Mouse (Mus musculus) MEL (cell line): ENCODE measurements around the gene Sgk1. TPM values are rescaled to one million over a fixed set of nuclear protein-coding genes. Genes with fewer than 3 reads are reported as not detected.

Experiments
- DNase-seq: peaks from one replicate; pipeline ENCODE4 v3.0.0; 2011; ENCODE audit warnings: low read depth, low spot score
- H3K27ac ChIP-seq: 2 replicates; pipeline ENCODE4 v1.5.1; 2012; ENCODE audit warnings: low read depth, mild to moderate bottlenecking, control low read depth, low read length, moderate library complexity; ENCODE audit not compliant: control insufficient read depth
- H3K27me3 ChIP-seq, 2 experiments: fragments of 150-350 bp in 1 of 2; sonication (generic) in 1 of 2; 2 replicates each; pipeline ENCODE4 v1.6.1; 2012; ENCODE audit warnings: low read length in 2 of 2, mild to moderate bottlenecking in 2 of 2, improper control_type of control experiment in 1 of 2, moderate library complexity in 1 of 2; ENCODE audit not compliant: insufficient read depth in 2 of 2, control insufficient read depth in 1 of 2
- H3K36me3 ChIP-seq, 2 experiments: 2 replicates each; pipeline ENCODE4 v1.6.1; 2012 to 2014; ENCODE audit warnings: low read length in 2 of 2, improper control_type of control experiment in 1 of 2, inconsistent platforms in 1 of 2, mild to moderate bottlenecking in 1 of 2; ENCODE audit not compliant: insufficient read depth in 2 of 2, control insufficient read depth in 1 of 2
- H3K4me1 ChIP-seq, 2 experiments: fragments of 150-350 bp in 1 of 2; sonication (generic) in 1 of 2; 2 replicates each; pipeline ENCODE4 v1.6.1; 2012; ENCODE audit warnings: low read length in 2 of 2, improper control_type of control experiment in 1 of 2, mild to moderate bottlenecking in 1 of 2; ENCODE audit not compliant: insufficient read depth in 2 of 2, control insufficient read depth in 1 of 2
- H3K4me3 ChIP-seq, 2 experiments: fragments of 150-350 bp in 1 of 2; sonication (generic) in 1 of 2; 2 replicates each; pipeline ENCODE4 v1.5.1; 2012; ENCODE audit warnings: low read depth in 2 of 2, low read length in 2 of 2, mild to moderate bottlenecking in 2 of 2, moderate library complexity in 2 of 2, control low read depth in 1 of 2, improper control_type of control experiment in 1 of 2; ENCODE audit not compliant: control insufficient read depth in 1 of 2, insufficient read depth in 1 of 2
- H3K79me2 ChIP-seq: 2 replicates; pipeline ENCODE4 v1.6.1; 2012; ENCODE audit warnings: mild to moderate bottlenecking, low read length, moderate library complexity; ENCODE audit not compliant: control insufficient read depth, poor library complexity, insufficient read depth
- H3K9ac ChIP-seq: 2 replicates; pipeline ENCODE4 v1.6.1; 2012; ENCODE audit warnings: low read depth, mild to moderate bottlenecking, control low read depth, low read length, moderate library complexity; ENCODE audit not compliant: control insufficient read depth, poor library complexity, severe bottlenecking
- H3K9me3 ChIP-seq: fragments of 150-350 bp; sonication (generic); replicated peaks from 2 replicates; pipeline ENCODE4 v1.6.1; 2012; ENCODE audit warnings: mild to moderate bottlenecking, low read length, improper control_type of control experiment, moderate library complexity; ENCODE audit not compliant: insufficient read depth
- BHLHE40 ChIP-seq: IDR thresholded peaks from 2 replicates; pipeline ENCODE4 v1.6.1; 2012; ENCODE audit warnings: low read depth, mild to moderate bottlenecking, inconsistent platforms, low read length, improper control_type of control experiment, borderline replicate concordance
- CHD1 ChIP-seq: IDR thresholded peaks from 2 replicates; pipeline ENCODE4 v1.6.1; 2012; ENCODE audit warnings: low read depth, mild to moderate bottlenecking, inconsistent platforms, low read length, improper control_type of control experiment
- EP300 ChIP-seq, 2 experiments: IDR thresholded peaks; 2 replicates each; pipeline ENCODE4 v1.6.1; 2011; ENCODE audit warnings: improper control_type of control experiment in 2 of 2, low read length in 2 of 2, low read depth in 1 of 2, mild to moderate bottlenecking in 1 of 2
- GABPA ChIP-seq: IDR thresholded peaks from 2 replicates; pipeline ENCODE4 v1.6.1; 2012; ENCODE audit warnings: low read depth, mild to moderate bottlenecking, inconsistent platforms, low read length, improper control_type of control experiment, moderate library complexity
- GATA1 ChIP-seq: IDR thresholded peaks from 2 replicates; pipeline ENCODE4 v1.6.1; 2011; ENCODE audit warnings: low read depth, low read length, improper control_type of control experiment
- KAT2A ChIP-seq: conservative IDR thresholded peaks from 2 replicates; pipeline ENCODE4 v1.6.1; 2012; ENCODE audit warnings: low read depth, low read length, improper control_type of control experiment, inconsistent platforms
- MAFK ChIP-seq: IDR thresholded peaks from 2 replicates; pipeline ENCODE4 v1.6.1; 2011; ENCODE audit warnings: low read depth, mild to moderate bottlenecking, low read length, improper control_type of control experiment, borderline replicate concordance
- MAX ChIP-seq: IDR thresholded peaks from 2 replicates; pipeline ENCODE4 v1.6.1; 2011; ENCODE audit warnings: low read length, improper control_type of control experiment
- MAZ ChIP-seq: IDR thresholded peaks from 2 replicates; pipeline ENCODE4 v1.6.1; 2012; ENCODE audit warnings: low read depth, mild to moderate bottlenecking, inconsistent platforms, low read length, improper control_type of control experiment
- MEF2A ChIP-seq: IDR thresholded peaks from 2 replicates; pipeline ENCODE4 v1.6.1; 2014; ENCODE audit warnings: low read depth, mild to moderate bottlenecking, inconsistent platforms, low read length, improper control_type of control experiment; ENCODE audit not compliant: poor library complexity, insufficient replicate concordance, severe bottlenecking; ENCODE audit errors: extremely low read depth
- MXI1 ChIP-seq: IDR thresholded peaks from 2 replicates; pipeline ENCODE4 v1.6.1; 2011; ENCODE audit warnings: mild to moderate bottlenecking, low read depth, low read length, improper control_type of control experiment
- MYC ChIP-seq: IDR thresholded peaks from 2 replicates; pipeline ENCODE4 v1.6.1; 2011; ENCODE audit warnings: low read depth, mild to moderate bottlenecking, low read length, improper control_type of control experiment, moderate library complexity
- NELFE ChIP-seq: IDR thresholded peaks from 2 replicates; pipeline ENCODE4 v1.6.1; 2011; ENCODE audit warnings: low read depth, low read length, improper control_type of control experiment
- NRF1 ChIP-seq: IDR thresholded peaks from 2 replicates; pipeline ENCODE4 v1.6.1; 2014; ENCODE audit warnings: low read depth, mild to moderate bottlenecking, inconsistent platforms, low read length, improper control_type of control experiment, moderate library complexity; ENCODE audit not compliant: poor library complexity, insufficient read depth, severe bottlenecking
- POLR2A ChIP-seq, 2 experiments: IDR thresholded peaks; 2 replicates each; pipeline ENCODE4 v1.6.1; 2011 to 2012; ENCODE audit warnings: low read length in 2 of 2, mild to moderate bottlenecking in 2 of 2, control low read depth in 1 of 2, improper control_type of control experiment in 1 of 2, low read depth in 1 of 2, moderate library complexity in 1 of 2; ENCODE audit not compliant: control insufficient read depth in 1 of 2, insufficient read depth in 1 of 2, poor library complexity in 1 of 2
- RAD21 ChIP-seq: IDR thresholded peaks from 2 replicates; pipeline ENCODE4 v1.6.1; 2011; ENCODE audit warnings: mild to moderate bottlenecking, low read depth, low read length, improper control_type of control experiment
- SIN3A ChIP-seq: IDR thresholded peaks from 2 replicates; pipeline ENCODE4 v1.6.1; 2012; ENCODE audit warnings: low read length, improper control_type of control experiment, inconsistent platforms
- SMC3 ChIP-seq: IDR thresholded peaks from 2 replicates; pipeline ENCODE4 v1.6.1; 2011; ENCODE audit warnings: low read depth, low read length, improper control_type of control experiment
- TAL1 ChIP-seq: IDR thresholded peaks from 2 replicates; pipeline ENCODE4 v1.6.1; 2012; ENCODE audit warnings: mild to moderate bottlenecking, inconsistent platforms, low read length, moderate library complexity, mixed read lengths
- TBP ChIP-seq: IDR thresholded peaks from 2 replicates; pipeline ENCODE4 v1.8.0; 2011; ENCODE audit warnings: low read depth, low read length, improper control_type of control experiment
- TCF12 ChIP-seq: IDR thresholded peaks from 2 replicates; pipeline ENCODE4 v1.6.1; 2014; ENCODE audit warnings: low read depth, mild to moderate bottlenecking, inconsistent platforms, low read length, improper control_type of control experiment, moderate library complexity
- UBTF ChIP-seq: IDR thresholded peaks from 2 replicates; pipeline ENCODE4 v1.6.1; 2012; ENCODE audit warnings: low read depth, mild to moderate bottlenecking, inconsistent platforms, low read length, improper control_type of control experiment, moderate library complexity, borderline replicate concordance; ENCODE audit not compliant: insufficient read depth
- USF1 ChIP-seq: IDR thresholded peaks from 2 replicates; pipeline ENCODE4 v1.6.1; 2014; ENCODE audit warnings: low read depth, mild to moderate bottlenecking, inconsistent platforms, low read length, improper control_type of control experiment, moderate library complexity
- USF2 ChIP-seq, 2 experiments: IDR thresholded peaks; 2 replicates each; pipeline ENCODE4 v1.6.1; 2011 to 2012; ENCODE audit warnings: improper control_type of control experiment in 2 of 2, low read length in 2 of 2, borderline replicate concordance in 1 of 2, inconsistent platforms in 1 of 2, low read depth in 1 of 2, mild to moderate bottlenecking in 1 of 2; ENCODE audit not compliant: insufficient read depth in 1 of 2
- ZC3H11A ChIP-seq: IDR thresholded peaks from 2 replicates; pipeline ENCODE4 v1.6.1; 2012; ENCODE audit warnings: low read depth, mild to moderate bottlenecking, inconsistent platforms, low read length, improper control_type of control experiment
- ZKSCAN1 ChIP-seq: IDR thresholded peaks from 2 replicates; pipeline ENCODE4 v1.6.1; 2012; ENCODE audit warnings: low read depth, mild to moderate bottlenecking, inconsistent platforms, low read length, improper control_type of control experiment, moderate library complexity
- ZMIZ1 ChIP-seq: IDR thresholded peaks from 2 replicates; pipeline ENCODE4 v1.6.1; 2012; ENCODE audit warnings: low read depth, mild to moderate bottlenecking, inconsistent platforms, low read length, improper control_type of control experiment, moderate library complexity
- ZNF384 ChIP-seq: IDR thresholded peaks from 2 replicates; pipeline ENCODE4 v1.6.1; 2012; ENCODE audit warnings: low read depth, mild to moderate bottlenecking, inconsistent platforms, low read length, improper control_type of control experiment
- polyA plus RNA-seq, 2 experiments: library from polyadenylated mRNA; stranded (reverse) in 1 of 2; unstranded in 1 of 2; fragments of >175 nt in 1 of 2; fragments of >200 nt in 1 of 2; gene quantifications; 2 replicates each; pipeline versions ENCODE4 v1.2.1 to v1.2.4; 2012; ENCODE audit warnings: low replicate concordance in 2 of 2, low read depth in 1 of 2; ENCODE audit not compliant: insufficient read length in 2 of 2, insufficient read depth in 1 of 2, missing spikeins in 1 of 2
- total RNA-seq: library from RNA; depleted of rRNA; stranded (reverse); fragments of 300-350 nt; gene quantifications from 2 replicates; pipeline ENCODE4 v1.2.3, GENCODE M21; 2012

Sgk1 gene
- total and polyA plus RNA-seq, 3 experiments: 1.6 to 3.2 TPM; not detected in 1

DNA sequence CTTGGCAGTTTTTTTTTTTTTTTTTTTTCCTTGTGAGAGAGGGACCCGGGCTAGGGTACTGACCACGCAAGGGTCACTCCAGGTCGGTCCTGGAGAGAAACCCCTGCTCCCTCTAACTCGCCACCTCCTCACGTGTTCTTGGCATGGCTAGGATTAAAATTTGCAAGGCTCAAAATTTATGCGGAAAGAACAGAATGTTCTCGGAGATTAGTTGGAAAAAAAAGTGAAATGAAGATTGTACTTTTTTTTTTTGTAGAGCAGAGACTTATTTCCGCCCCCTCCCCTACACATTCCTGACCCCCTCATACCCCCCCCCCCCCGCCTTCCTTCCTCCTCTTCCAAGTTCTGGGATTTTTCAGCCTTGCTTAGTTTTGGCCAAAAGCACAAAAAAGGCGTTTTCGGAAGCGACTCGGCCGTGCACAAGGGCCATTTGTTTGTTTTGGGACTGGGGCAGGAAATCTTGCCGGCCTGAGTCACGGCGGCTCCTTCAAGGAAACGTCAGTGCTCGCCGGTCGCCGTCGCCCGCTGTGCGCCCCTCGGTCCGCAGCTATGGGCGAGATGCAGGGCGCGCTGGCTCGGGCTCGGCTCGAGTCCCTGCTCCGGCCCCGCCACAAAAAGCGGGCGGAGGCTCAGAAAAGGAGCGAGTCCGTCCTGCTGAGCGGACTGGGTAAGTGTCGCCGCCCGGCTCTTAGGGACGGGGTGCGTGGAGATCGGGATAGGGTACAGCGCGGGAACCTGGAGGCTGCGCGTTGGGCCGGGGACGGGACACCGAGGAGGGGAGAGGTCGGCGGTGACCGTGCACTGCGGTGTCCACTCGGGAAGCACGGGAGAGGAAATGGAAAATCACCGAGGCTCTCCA is 111.8 kb downstream of the Sgk1 start:
- Histone ChIP-seq H3K4me1 (no peaks in the 10 kb centered on the region), H3K79me2 (no peaks in the 10 kb centered on the region), H3K9me3 (no peaks in the 10 kb centered on the region), H3K4me3 (peak overlapping the region; percentile 86 to 87), H3K27me3 (peaks cover 3 to 9% of the 10 kb centered on the region in 2 experiments), H3K27ac (no peak overlapping the region), H3K36me3 (peaks cover 0 to 4% of the 10 kb centered on the region in 2 experiments; a peak in 1 of 4 replicates), H3K9ac (peak overlapping the region; percentile 52)
- TF ChIP-seq ZNF384 (peak; percentile 61), GATA1 (no peak), UBTF (0 out of 2 replicates have a peak, but pooled peaks have one; percentile 41)
- peak; percentile 65 for DNase-seq

DNA sequence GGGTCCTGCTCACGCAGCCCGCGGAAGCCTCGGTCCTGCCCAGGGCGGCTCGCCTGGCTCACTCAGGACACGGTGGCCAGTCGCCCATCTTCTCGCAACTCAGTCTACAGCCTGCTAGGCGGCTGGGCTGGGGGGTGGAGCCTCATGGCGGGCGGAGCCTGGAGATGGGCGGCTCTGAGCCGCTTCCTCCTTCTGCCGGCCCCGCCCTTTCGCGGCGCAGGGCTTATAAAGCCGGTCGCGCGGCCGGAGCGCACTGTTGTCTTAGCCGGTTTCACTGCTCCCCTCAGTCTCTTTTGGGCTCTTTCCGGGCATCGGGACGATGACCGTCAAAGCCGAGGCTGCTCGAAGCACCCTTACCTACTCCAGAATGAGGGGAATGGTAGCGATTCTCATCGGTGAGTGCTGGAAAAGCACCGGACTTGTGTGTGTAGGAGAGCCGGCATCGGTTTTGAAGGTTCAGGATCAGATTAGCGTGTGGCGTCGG is 112.5 kb downstream of the Sgk1 start:
- peak overlapping the region; percentile 86 to 87 for H3K4me3 ChIP-seq
- peak; percentile 92 for DNase-seq
- peaks cover 2 to 9% of the 10 kb centered on the region in 2 experiments for H3K27me3 ChIP-seq
- H3K9ac ChIP-seq: peak overlapping the region; percentile 66
- H3K27ac ChIP-seq: 0 out of 2 replicates have a peak overlapping the region, but pooled peaks have one; percentile 22
- peaks cover 0 to 4% of the 10 kb centered on the region in 2 experiments; a peak in 1 of 4 replicates for H3K36me3 ChIP-seq
- no peaks in the 10 kb centered on the region for H3K79me2 ChIP-seq
- H3K4me1 ChIP-seq: no peaks in the 10 kb centered on the region
- H3K9me3 ChIP-seq: no peaks in the 10 kb centered on the region
- TF ChIP-seq POLR2A (IDR thresholded peaks at IDR 0.05; ENCODE audit: control insufficient read depth in 1 of 2, insufficient read depth in 1 of 2, low read depth in 1 of 2, low read length in 2 of 2, poor library complexity in 1 of 2) (peak; percentile 75 to 95; a peak in 3 of 4 replicates), TAL1 (no peak), NRF1 (peak; percentile 22; the same call in 1 of the 2 replicates), ZMIZ1 (peak; percentile 61; the same call in 1 of the 2 replicates), UBTF (no peak), ZKSCAN1 (no peak), MXI1 (no peak), SMC3 (no peak), CHD1 (no peak), MEF2A (no peak), TCF12 (no peak), MYC (no peak), SIN3A (no peak), MAFK (no peak), ZC3H11A (no peak), RAD21 (no peak), MAX (no peak), BHLHE40 (no peak), ZNF384 (no peak), USF2 (IDR thresholded peaks at IDR 0.05; ENCODE audit: borderline replicate concordance in 1 of 2, insufficient read depth in 1 of 2, low read depth in 1 of 2, low read length in 2 of 2) (no peak), EP300 (IDR thresholded peaks at IDR 0.05; ENCODE audit: low read depth in 1 of 2, low read length in 2 of 2) (no peak), MAZ (no peak), KAT2A (no peak), GABPA (no peak), USF1 (no peak), TBP (peak; percentile 96), NELFE (peak; percentile 78)
